Mouse (Mus musculus): ENCODE results near the gene Palld.

Gene Palld

DNA sequence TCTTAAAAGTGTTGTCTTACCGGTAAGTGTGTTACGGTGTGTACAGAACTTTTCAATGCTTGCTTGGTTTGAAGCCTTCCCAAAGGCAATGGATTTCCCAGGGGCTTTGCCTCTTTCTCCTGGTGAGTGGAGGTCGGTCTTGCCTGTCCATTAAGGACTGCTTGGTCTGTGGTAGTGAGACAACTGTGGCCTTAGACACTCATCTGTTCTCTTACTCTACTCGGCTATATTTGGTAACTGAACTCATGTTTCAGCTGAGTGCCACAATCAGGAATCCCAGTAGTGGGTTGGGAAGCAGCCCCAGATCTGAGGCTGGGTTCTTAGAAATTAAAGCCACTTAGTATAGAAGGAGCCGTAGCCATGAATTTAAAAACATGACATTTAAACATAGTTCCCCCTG lies at the start of gene Palld:
Gene Palld, minus strand, starts transcription at position 170 of the 400 bp plus-strand sequence.
- no peak for DNase-seq (ENCODE audit: low spot score in 2 of 2)

DNA sequence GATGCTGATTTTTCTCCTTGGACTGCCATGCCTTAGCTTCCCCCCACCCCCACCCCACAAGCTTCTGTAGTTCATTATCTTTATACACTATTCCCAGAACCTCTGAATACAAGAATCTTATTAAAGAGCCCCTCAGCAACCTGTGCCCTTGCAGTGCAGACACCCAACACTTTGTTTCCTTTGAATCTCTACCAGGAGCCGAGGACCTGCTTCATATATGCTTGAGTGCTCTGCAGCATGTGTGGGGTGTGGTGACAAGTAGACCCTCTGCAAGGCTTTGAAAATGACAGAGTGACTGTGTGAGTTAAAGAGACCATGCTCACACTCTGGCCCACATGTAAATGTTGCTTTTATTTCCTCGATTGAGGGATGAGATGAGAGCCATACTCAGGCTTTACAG lies 35.1 kb upstream of the Palld start:
- DNase-seq (ENCODE audit: low spot score in 2 of 2) = no peak

DNA sequence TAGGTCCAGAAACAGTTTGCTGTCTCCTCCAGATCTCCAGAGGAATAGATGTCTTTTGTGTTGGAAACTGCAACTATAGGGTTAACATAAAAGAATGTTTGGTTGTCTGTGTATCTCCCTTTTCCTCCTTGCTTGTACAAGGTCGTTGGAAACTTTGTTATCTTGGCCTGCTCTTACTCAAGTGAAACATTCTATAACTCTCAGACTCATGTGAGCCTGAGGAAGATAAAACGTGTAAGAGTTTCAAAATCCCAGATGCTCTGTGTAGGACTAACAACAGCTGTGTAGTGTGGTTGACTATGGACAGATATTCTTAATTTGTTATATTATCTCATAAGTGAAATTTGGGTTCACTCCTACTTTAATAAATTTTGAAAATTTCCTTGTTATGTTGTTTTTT lies 30.8 kb upstream of the Palld start:
- DNase-seq (ENCODE audit: low spot score in 2 of 2) = no peak

DNA sequence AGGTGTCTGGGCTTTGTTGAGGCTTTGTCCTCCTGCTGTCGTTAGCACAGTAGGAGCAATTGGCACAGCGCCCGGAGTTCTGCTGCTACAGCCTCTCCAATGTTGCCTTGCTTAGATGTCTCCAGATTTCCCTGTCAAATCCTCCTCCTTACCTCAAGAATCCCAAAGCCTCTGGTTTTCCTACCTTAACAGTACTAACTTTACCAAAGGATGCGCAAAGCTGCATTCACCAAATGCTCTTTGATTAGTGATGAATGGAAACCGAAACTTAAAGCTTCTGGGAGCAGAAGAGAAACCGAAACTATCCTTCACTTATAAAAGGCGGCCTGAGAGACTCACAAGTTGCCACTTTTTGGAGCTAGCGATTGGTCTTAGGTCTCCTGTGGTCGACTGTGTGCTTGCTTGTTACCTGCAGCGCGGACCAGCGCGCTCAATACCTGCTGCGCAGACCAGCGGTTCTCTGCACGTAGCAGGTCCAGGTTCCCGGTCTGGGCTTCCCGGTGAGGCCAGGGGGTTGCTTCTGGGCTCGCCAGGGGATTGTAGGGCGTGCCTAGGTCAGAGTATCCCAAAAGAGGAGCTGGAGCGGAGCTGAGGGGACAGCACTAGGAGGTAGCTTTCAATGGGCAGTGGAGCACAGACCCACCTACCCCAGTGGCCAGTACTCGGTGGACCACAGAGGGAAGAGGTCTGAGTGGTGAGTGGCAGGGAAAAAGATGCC lies 25.4 kb upstream of the Palld start, which contains the start of gene Ddx60:
Gene Ddx60, plus strand, starts transcription at position 311 of the 718 bp plus-strand sequence.
- DNase-seq (ENCODE audit: low spot score in 2 of 2) = peak; percentile 30 to 42

DNA sequence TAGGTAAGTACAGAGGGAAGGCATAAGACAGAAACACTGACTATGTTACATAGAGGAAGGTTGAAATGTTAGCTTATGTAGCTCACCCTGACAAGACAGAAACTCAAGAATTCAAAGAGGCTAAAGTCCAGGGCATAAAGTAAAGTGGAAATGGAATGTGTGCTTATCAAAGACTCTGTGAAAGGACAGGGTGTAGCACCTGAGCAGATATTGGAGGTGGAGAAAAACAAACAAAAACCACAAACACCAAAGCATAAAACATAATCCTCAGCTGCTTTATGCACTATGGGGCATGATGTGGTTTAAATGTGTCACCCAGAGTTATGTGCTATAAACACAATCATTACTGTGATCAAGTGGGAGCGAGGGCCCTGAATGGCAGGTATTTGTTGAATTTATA lies 22.0 kb upstream of the Palld start:
- DNase-seq (ENCODE audit: low spot score in 2 of 2) = no peak

DNA sequence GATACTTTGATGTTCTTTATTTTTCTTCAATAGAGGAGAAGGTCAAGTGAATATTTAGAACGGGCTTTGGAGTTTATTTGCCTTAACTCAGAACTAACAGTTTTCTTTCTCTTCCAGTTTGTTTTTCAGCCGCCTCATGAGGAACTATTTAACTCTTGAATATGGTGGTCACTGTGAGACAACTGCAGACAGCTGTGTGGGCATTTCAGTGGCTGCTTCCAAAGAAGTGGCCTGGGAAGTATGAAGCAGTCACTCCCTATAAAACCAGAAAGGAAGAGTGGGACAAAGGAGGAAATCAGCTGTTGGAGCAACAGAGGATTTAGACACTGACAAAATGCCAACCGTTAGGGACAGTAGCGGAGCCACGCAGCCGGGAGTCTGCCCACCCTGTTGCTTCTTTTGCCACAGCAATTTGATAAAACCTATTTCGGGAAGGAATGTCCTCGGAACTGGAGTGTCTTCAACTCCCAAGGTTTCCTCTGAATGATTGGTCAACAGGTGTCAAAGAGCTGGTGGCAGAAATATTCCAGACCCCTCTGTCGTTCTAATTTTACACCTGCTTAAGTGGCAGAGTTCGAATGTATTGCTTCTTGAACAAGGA lies 19.1 kb upstream of the Palld start:
- DNase-seq (ENCODE audit: low spot score in 2 of 2) = no peak

DNA sequence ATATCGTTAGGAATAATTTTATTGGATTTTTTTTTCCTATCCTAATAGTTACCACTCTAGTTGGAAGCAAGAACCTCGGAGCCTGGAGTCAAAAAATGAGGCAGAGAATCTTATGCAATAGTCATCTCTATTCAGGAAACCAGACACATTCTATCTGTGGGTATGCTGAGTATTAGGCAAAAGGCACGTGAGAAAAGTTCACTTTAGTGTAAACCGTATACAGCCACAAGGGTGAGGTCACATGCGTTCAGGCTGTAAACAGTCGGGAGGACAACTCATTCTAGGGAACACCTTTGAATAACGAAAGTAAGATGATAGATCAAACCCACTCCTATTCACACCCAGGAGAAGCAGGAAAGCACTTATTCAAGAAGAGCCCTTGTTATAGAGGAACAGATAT lies 17.9 kb upstream of the Palld start:
- DNase-seq (ENCODE audit: low spot score in 2 of 2) = no peak

DNA sequence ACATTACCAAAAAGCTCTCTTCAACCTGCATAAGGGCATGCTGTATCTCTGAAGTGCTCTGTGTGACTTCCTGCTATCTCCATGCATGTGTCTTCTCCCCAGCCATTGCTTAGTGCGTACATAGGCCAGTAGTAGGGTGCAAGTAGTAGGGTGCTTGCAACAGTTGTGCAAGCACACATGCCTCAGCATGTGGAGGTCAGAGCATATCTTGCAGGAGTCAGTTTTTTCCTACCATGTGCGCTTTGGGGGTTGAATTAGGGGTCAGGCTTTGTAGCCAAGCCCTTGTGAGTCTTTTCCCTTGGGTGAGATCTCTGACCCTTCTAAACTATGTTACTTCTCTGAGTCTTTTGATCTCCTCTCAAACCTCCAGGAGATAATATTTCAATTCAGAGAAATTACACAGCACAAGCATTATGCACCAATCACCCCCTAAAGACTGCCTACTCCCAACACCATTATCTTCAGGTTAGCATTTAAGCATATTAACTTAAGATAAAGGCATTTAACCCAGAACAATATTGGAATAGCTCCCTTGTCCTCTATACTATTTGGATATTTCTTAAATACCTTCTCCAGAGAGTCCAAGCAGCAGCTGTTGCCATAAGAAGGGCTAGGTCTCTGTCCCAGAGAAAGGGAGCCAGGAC lies 16.8 kb upstream of the Palld start:
- DNase-seq (ENCODE audit: low spot score in 2 of 2) = no peak

DNA sequence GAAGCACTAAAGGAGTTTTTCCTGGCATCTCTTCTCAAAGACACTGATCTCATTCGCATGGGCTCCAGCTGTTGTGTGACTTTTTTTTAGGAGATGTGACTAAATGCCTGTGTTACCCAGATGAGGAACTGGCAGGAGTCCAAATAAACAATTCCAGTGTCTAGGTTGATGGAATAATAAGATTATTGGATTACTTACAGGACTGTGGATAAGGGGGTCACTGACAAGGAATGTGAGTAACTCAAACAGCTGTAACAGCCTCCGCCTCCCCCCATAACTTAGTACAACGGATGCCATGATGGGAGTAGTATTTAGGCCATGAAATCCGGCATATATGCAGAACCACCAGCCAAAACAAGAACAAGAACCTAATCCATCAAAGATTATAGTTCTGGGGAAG lies 14.8 kb upstream of the Palld start:
- no peak for DNase-seq (ENCODE audit: low spot score in 2 of 2)

DNA sequence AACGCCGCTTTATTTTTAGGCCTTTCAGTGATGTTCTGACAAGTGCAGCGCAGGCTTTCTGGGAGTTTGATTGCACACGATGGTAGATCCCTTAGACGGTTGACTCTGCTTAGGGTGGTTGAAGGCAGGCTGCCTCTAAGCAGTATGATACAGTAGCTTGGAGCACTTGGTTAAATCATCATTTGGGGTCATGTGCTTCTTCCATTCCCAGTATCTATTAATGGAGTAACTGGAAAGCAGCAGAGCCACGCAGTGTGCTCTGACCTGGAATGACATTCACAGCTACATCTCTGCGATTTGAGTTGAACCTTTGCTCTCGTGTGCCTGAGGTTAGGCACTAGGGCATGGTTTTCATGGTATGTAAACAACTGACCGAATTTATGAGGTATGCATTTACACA lies 11.5 kb upstream of the Palld start:
- DNase-seq (ENCODE audit: low spot score in 2 of 2) = no peak

DNA sequence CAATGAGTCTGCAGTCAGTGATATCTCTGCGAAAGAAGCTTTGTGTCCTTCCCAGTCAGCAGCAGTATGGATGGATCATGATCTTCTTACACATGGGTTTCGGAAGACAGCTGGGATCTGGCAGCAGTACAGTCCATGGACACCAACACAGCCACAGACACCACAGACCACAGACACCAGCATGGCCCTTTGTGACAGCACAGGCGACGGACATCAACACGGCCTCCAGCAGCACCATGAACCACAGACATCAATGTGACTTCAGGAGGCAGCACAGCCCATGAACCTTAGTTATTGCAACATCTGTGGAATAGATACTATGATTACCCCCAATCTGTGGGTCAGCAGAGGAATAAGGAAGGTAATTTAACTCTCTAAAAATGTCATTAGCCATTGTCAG lies 10.3 kb upstream of the Palld start:
- no peak for DNase-seq (ENCODE audit: low spot score in 2 of 2)

DNA sequence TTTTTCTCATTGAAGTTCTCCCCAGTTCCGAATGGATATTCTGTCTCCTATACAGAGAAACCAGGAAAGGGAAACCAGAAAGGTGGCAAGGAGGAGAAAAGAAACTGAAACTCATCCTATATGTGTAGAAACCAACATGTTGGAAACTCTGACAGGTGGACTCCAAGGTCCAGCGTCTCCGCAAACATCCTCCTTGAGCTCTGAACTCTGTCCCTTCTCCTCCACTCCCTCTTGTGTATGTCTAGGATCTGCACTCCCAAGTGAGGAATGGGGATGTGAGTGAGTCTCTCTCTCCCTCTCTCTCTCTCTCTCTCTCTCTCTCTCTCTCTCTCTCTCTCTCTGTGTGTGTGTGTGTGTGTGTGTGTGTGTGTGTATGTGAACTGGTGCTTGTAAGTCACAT lies 6.8 kb upstream of the Palld start:
- no peak for DNase-seq (ENCODE audit: low spot score in 2 of 2)

DNA sequence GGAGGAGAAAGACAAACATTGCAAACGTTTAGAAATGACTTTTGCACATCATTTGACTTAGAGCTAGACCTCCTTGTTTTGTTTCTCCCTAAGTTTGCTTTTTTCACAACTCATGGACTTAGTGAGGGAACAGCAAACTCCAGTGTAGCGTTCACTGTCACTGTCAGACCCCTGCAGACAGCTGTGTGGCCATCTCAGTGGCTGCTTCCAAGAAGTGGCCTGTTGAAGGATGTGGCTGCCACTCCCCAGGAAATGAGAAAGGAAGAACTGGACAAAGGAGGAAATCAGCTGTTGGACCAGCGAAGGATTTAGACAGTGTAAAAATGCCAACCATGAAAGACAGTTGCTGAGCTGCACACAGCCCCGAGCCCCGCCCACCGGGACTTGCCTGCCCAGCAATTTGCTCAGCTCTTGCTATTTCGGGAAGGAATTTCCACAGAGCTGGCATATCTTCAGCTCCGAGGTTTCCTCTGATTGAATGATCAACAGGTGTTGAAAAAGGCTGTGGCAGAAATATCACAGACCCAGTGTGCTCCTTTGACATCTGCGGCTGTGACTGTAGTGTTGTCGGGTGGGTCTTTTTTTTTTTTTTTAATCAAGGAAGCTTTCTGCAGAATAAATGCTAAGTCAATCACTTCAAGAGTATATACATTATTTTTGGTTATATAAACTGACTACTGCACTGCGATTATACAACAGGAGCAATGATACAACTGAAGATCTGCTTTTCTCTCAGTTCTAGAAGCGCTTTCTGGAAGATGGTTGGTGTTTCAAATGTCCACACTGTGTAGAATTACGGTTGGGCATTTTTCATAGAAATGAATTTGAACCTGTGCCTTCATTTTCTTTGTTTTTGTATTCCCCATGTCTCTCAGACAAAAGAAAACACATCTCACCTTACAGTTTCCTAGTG lies 6.1 kb upstream of the Palld start:
- no peak for DNase-seq (ENCODE audit: low spot score in 2 of 2)

DNA sequence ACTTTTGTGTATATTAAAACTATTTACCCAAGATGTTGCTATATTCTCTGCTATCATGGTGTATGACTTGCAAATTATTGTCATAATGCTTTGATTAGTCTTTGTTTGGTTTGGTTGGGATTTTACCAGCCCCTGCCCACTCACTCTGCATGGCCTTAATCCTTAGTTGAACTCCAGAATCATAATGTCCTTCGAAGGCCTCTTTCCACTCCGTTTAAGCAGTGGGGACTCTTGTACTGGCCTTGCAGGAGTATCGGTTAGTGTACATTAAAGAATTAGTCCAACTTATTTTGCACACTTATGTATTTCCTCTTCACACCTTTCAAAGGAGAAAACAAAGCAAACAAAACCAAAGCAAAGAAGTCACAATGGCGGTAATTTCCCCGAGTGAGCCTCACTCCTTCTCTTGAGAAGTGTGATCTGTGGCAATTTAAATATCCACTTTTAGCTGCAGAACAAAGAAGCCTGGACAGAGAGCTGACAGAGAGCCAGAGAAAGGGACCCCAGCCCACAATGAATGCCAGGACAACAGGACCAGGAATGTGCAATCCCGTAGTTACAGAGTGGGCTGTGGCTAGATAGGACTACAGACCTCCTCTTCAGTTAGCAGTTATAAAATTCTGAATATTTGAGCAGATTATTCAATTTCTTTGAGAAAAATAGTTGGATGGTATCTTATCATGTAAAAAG lies 1.3 kb downstream of the Palld start:
- no peak for DNase-seq (ENCODE audit: low spot score in 2 of 2)

DNA sequence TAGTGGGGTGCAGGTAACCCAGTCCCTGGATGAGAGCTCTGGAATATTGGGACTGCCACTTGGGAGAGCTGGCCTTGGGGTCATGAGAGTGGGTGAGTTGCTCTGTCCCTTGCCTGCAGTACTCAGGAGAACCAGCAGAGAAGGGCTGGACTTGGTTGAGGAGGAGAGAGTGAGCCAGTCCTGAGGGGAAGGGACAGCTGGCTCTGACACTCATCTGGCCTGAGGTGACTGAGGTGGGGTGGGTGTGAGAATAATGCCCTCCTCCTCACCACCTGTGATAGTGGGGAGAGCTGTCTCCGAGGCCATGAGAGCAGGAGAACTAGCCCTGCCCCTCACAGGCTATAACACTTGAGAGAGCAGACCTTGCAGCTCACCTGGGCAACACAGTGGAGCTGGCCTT lies 5.1 kb downstream of the Palld start:
- no peak for DNase-seq (ENCODE audit: low spot score in 2 of 2)

DNA sequence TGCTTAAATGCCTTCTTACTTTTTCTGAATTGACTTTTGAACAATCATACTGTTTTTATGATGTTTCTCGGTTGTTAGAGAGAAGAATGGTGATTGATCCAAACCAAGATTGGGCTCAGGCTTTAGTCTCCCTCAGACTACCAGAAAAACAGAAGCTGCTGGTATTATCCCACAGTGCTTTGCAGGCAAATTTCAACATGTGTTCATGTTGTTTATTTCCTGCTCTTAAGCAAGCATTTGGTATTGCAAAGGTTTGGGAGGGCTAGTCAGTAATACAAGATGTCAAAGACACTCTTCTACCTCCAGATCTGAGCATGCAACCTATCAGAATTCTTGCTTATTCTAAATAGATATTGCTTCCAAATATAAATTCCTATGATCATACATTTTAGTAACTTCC lies 5.7 kb downstream of the Palld start:
- DNase-seq (ENCODE audit: low spot score in 2 of 2) = no peak

DNA sequence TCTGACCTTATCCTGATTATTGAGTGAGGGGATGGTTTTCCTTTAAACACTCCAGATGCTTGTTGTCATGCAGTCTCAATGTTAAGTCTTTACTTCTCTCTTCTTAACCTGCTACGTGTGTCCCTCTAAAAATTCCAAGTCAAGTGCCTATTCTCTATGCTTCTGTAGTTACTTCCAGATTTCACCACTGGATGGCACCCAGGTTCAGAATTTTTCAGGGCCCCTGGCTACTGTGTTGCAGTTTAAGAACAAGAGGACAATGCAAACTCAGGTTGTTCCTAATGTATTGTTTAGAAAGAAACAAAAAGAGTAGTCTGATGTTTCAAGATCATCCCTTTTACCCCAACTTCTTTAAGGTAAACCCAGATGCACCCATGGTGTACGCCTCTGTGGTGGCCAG lies 8.4 kb downstream of the Palld start:
- no peak for DNase-seq (ENCODE audit: low spot score in 2 of 2)

DNA sequence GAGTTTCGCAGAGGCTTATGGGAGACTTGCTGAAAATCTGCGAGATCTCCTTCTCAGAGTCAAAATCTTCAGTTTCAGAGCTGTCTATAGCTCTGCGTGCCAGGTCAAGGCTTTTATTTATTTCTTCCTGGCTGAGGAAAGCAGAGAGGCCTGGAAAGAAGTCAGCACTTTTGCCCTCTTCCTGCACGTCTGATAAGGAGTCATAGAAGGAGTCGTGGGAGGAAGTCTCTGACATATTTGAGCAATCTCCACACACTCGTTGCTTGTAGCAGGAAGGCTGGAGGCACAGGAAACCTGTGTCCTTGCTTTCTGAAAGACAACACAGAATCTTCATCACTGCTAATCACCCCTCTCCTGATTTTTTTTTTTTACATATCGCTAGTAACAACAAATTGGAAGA lies 24.9 kb downstream of the Palld start:
- DNase-seq (ENCODE audit: low spot score in 2 of 2) = no peak

DNA sequence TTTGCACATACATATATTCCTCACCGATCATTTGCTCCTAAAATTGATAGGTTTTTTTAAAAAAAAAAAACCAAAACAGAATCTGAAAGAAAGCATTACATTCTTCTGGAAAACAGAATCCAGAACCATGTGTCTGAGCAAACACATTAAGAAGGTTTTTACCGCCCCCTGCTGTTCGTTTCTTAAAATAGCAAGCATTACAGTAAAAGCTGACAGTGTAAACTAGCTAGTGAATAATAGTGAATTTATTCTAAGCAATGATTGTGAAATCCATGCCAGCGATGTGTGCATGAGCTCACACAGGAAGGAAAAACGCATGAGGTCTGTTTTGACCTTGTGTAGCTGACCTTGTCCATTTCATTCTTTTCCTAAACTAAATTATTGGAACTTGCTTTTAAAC lies 27.2 kb downstream of the Palld start:
- peak in 1 of 2 experiments; percentile 5 for DNase-seq (ENCODE audit: low spot score in 2 of 2)

DNA sequence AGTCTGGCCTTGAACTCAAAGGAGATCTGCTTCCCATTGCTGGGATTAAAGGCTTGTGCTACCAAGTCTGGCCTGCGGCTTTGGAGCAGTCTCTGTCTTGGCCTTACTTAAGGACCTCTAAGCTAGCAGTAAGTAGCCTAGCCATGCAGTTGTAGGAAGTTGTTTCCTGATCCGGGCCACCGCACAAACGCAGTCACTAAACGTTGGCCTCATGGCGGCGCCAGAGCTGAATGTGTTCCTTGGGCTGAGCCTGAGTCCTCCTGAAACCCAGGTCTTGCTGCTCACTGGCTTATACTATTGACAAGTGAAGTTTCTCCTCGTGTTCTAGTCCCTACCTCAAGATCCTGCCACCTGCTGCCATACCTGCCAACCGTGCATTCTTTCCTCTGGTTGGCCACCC lies 28.5 kb downstream of the Palld start:
- DNase-seq (ENCODE audit: low spot score in 2 of 2) = no peak

DNA sequence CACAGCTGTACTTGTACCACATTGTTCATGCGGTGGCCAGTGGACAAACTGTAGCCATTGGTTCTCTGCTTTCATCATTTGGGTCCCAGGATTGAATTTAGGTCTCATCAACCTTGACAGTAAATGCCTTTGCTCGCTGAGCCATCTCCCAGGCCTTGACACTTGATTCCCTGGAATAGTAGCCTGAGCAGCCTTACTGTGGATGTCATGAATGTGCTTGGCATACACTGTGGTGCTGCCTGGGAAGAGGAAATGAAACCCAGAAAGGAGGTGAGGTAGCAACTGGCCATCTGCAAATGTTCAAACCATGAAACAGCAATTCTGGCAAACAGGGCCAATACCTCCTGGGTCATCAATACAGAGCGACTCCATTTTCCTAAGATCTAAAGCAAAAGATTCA lies 34.0 kb downstream of the Palld start:
- DNase-seq (ENCODE audit: low spot score in 2 of 2) = no peak

DNA sequence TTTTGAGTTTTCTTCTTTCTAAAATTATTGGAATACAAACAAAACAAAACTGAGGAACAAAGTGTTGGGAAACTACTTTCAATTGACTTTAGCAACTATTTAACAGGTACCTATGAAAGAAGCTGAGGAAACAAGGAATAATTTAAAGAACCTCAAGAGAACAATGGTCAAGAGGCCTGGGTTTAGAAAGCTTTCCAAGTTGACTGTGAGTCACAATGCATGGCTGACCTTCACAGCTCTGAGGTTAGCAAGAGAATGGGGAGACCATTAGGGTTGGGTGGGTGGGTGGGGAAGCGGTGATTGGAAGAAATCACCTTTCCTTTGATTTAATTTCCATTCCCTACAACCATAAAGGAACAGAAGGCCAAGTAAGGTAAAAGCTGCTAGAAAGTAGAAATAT lies 35.6 kb downstream of the Palld start:
- no peak for DNase-seq (ENCODE audit: low spot score in 2 of 2)

All from natural killer cell, adult 2 months (primary cell).